Mouse (Mus musculus): ENCODE measurements around the gene Ptpn12. TPM values are rescaled to one million over a fixed set of nuclear protein-coding genes. Genes with fewer than 3 reads are reported as not detected.

Gene Ptpn12
- polyA plus RNA-seq (2014; fragmentation: Nextera tagmentation; extraction: Ambion mirVana): 26.1 and 30.0 TPM in 2 replicates

GRCm38 (mm10) chr5:21055820-21056531, at the start of gene Ptpn12:
Gene Ptpn12 (minus strand): TSS chr5:21055911.
- Histone ChIP-seq H3K27me3 (replicated peaks; ENCODE audit: control insufficient read depth, insufficient read depth, low read length) (no peaks in the 10 kb centered on the region), H3K4me1 (ENCODE audit: control insufficient read depth, insufficient read depth, low read length) (peaks cover 12% of the 10 kb centered on the region), H3K9ac (ENCODE audit: low read depth, low read length) (peak within 1 kb of the TSS; percentile 97), H3K4me2 (ENCODE audit: low read depth, low read length) (peak within 1 kb of the TSS; percentile 61), H3K9me3 (ENCODE audit: control insufficient read depth, low read length) (no peaks in the 10 kb centered on the region), H3K36me3 (ENCODE audit: control insufficient read depth, insufficient read depth, low read length) (no peaks in the 10 kb centered on the region), H3K27ac (replicated peaks; ENCODE audit: low read depth, low read length) (peak within 1 kb of the TSS; percentile 97), H3K4me3 (ENCODE audit: low read depth, low read length) (peak within 1 kb of the TSS; percentile 97)
- peak; percentile 96 for ATAC-seq (ENCODE audit: low read depth)
- 0% methylated on average over 22 of the region's 73 CpGs for WGBS
- peak; percentile 98 for DNase-seq (ENCODE audit: low spot score)

- H3K9ac ChIP-seq (ENCODE audit: low read depth, low read length): no peak overlapping the region
- H3K4me1 ChIP-seq (ENCODE audit: control insufficient read depth, insufficient read depth, low read length): no peaks in the 10 kb centered on the region
- no peaks in the 10 kb centered on the region for H3K27me3 ChIP-seq (replicated peaks; ENCODE audit: control insufficient read depth, insufficient read depth, low read length)
- H3K36me3 ChIP-seq (ENCODE audit: control insufficient read depth, insufficient read depth, low read length): no peaks in the 10 kb centered on the region
- H3K9me3 ChIP-seq (ENCODE audit: control insufficient read depth, low read length): no peaks in the 10 kb centered on the region
- no peak for DNase-seq (ENCODE audit: low spot score)
- H3K4me3 ChIP-seq (ENCODE audit: low read depth, low read length): no peak overlapping the region
- H3K27ac ChIP-seq (replicated peaks; ENCODE audit: low read depth, low read length): no peak overlapping the region
- H3K4me2 ChIP-seq (ENCODE audit: low read depth, low read length): no peak overlapping the region
- WGBS: 77% methylated on average over 6 of the region's 6 CpGs
- ATAC-seq (ENCODE audit: low read depth): no peak
Observed at GRCm38 (mm10) chr5:21091179-21091578, 35.5 kb upstream of the Ptpn12 start.

DNA sequence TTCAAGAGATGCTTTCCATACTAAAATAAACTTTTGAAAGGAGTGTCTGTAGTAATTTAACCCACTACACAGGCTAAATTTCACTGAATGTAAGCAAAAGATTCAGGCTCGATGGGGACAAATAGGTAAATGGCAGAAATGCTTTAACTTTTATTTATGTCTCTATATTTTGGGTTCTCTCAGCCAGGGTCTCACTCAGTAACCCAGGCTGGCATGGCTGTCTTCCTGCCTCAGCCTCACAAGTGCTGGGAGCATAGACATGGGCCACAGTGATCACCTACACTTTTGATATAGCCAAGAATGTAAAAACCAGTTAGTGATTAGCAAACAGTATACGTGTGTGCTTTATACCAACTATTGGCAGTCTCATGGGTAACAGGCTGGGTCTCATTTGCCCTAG, 1.5 kb upstream of the Ptpn12 start:
- peaks cover 12% of the 10 kb centered on the region for H3K4me1 ChIP-seq (ENCODE audit: control insufficient read depth, insufficient read depth, low read length)
- ATAC-seq (ENCODE audit: low read depth) (no peak), DNase-seq (ENCODE audit: low spot score) (no peak)
- H3K9ac ChIP-seq (ENCODE audit: low read depth, low read length): no peak overlapping the region
- peak overlapping the region; percentile 61; the same call in 1 of the 2 replicates for H3K4me2 ChIP-seq (ENCODE audit: low read depth, low read length)
- H3K36me3 ChIP-seq (ENCODE audit: control insufficient read depth, insufficient read depth, low read length): no peaks in the 10 kb centered on the region
- no peak overlapping the region for H3K27ac ChIP-seq (replicated peaks; ENCODE audit: low read depth, low read length)
- WGBS: 77% methylated on average over 2 of the region's 2 CpGs
- no peaks in the 10 kb centered on the region for H3K9me3 ChIP-seq (ENCODE audit: control insufficient read depth, low read length)
- H3K4me3 ChIP-seq (ENCODE audit: low read depth, low read length): peak overlapping the region; percentile 97; the same call in 1 of the 2 replicates
- no peaks in the 10 kb centered on the region for H3K27me3 ChIP-seq (replicated peaks; ENCODE audit: control insufficient read depth, insufficient read depth, low read length)

DNA sequence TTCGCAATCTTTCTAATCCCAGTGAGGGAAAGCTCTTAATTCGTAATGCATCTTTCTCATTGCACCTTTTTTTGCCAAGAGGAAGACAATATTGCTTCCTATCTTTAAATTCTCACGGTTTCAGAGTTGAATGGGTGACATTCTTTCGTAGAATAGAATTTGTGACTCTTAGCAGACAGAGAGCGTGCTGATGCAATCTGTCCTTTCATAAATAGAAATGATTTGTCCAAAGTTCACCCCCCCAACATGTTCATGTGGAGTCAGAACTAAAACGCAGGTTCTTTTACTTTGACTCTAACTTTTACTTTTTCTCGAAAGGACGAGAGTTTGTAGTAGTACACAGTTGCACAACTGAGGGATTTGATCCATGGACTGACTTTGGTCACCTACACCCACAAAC, 884 bp upstream of the Ptpn12 start:
- WGBS: 7% methylated on average over 8 of the region's 8 CpGs
- ATAC-seq (ENCODE audit: low read depth) (no peak), DNase-seq (ENCODE audit: low spot score) (no peak)
- peak overlapping the region; percentile 97 for H3K4me3 ChIP-seq (ENCODE audit: low read depth, low read length)
- no peaks in the 10 kb centered on the region for H3K27me3 ChIP-seq (replicated peaks; ENCODE audit: control insufficient read depth, insufficient read depth, low read length)
- no peaks in the 10 kb centered on the region for H3K9me3 ChIP-seq (ENCODE audit: control insufficient read depth, low read length)
- H3K27ac ChIP-seq (replicated peaks; ENCODE audit: low read depth, low read length): peak overlapping the region; percentile 97
- H3K36me3 ChIP-seq (ENCODE audit: control insufficient read depth, insufficient read depth, low read length): no peaks in the 10 kb centered on the region
- H3K4me2 ChIP-seq (ENCODE audit: low read depth, low read length): peak overlapping the region; percentile 61
- H3K4me1 ChIP-seq (ENCODE audit: control insufficient read depth, insufficient read depth, low read length): peaks cover 12% of the 10 kb centered on the region
- peak overlapping the region; percentile 63 for H3K9ac ChIP-seq (ENCODE audit: low read depth, low read length)

- Histone ChIP-seq H3K4me1 (ENCODE audit: control insufficient read depth, insufficient read depth, low read length) (peaks cover 12% of the 10 kb centered on the region), H3K36me3 (ENCODE audit: control insufficient read depth, insufficient read depth, low read length) (no peaks in the 10 kb centered on the region), H3K9me3 (ENCODE audit: control insufficient read depth, low read length) (no peaks in the 10 kb centered on the region), H3K27me3 (replicated peaks; ENCODE audit: control insufficient read depth, insufficient read depth, low read length) (no peaks in the 10 kb centered on the region), H3K4me3 (ENCODE audit: low read depth, low read length) (peak overlapping the region; percentile 97), H3K4me2 (ENCODE audit: low read depth, low read length) (peak overlapping the region; percentile 61), H3K27ac (replicated peaks; ENCODE audit: low read depth, low read length) (peak overlapping the region; percentile 97), H3K9ac (ENCODE audit: low read depth, low read length) (peak overlapping the region; percentile 97)
- peak; percentile 44 for DNase-seq (ENCODE audit: low spot score)
- 1% methylated on average over 25 of the region's 84 CpGs for WGBS
- ATAC-seq (ENCODE audit: low read depth): peak; percentile 20
Observed at GRCm38 (mm10) chr5:21055071-21055819, 466 bp downstream of the Ptpn12 start.

- H3K9me3 ChIP-seq (ENCODE audit: control insufficient read depth, low read length): no peaks in the 10 kb centered on the region
- peak overlapping the region; percentile 97 for H3K9ac ChIP-seq (ENCODE audit: low read depth, low read length)
- peaks cover 12% of the 10 kb centered on the region for H3K4me1 ChIP-seq (ENCODE audit: control insufficient read depth, insufficient read depth, low read length)
- DNase-seq (ENCODE audit: low spot score): peak; percentile 85
- no peaks in the 10 kb centered on the region for H3K36me3 ChIP-seq (ENCODE audit: control insufficient read depth, insufficient read depth, low read length)
- peak overlapping the region; percentile 97 for H3K27ac ChIP-seq (replicated peaks; ENCODE audit: low read depth, low read length)
- peak overlapping the region; percentile 97 for H3K4me3 ChIP-seq (ENCODE audit: low read depth, low read length)
- under 1% methylated on average over 20 of the region's 20 CpGs for WGBS
- H3K27me3 ChIP-seq (replicated peaks; ENCODE audit: control insufficient read depth, insufficient read depth, low read length): no peaks in the 10 kb centered on the region
- peak overlapping the region; percentile 61 for H3K4me2 ChIP-seq (ENCODE audit: low read depth, low read length)
- no peak for ATAC-seq (ENCODE audit: low read depth)
Observed at GRCm38 (mm10) chr5:21054472-21055070, 1.1 kb downstream of the Ptpn12 start.

GRCm38 (mm10) chr5:21053571-21054307, 2.0 kb downstream of the Ptpn12 start:
- Histone ChIP-seq H3K4me3 (ENCODE audit: low read depth, low read length) (peak overlapping the region; percentile 97), H3K4me1 (ENCODE audit: control insufficient read depth, insufficient read depth, low read length) (peaks cover 12% of the 10 kb centered on the region), H3K27me3 (replicated peaks; ENCODE audit: control insufficient read depth, insufficient read depth, low read length) (no peaks in the 10 kb centered on the region), H3K4me2 (ENCODE audit: low read depth, low read length) (peak overlapping the region; percentile 61), H3K36me3 (ENCODE audit: control insufficient read depth, insufficient read depth, low read length) (no peaks in the 10 kb centered on the region), H3K9ac (ENCODE audit: low read depth, low read length) (peak overlapping the region; percentile 97), H3K27ac (replicated peaks; ENCODE audit: low read depth, low read length) (no peak overlapping the region), H3K9me3 (ENCODE audit: control insufficient read depth, low read length) (no peaks in the 10 kb centered on the region)
- no peak for ATAC-seq (ENCODE audit: low read depth)
- DNase-seq (ENCODE audit: low spot score): no peak
- WGBS: 71% methylated on average over 3 of the region's 3 CpGs

DNA sequence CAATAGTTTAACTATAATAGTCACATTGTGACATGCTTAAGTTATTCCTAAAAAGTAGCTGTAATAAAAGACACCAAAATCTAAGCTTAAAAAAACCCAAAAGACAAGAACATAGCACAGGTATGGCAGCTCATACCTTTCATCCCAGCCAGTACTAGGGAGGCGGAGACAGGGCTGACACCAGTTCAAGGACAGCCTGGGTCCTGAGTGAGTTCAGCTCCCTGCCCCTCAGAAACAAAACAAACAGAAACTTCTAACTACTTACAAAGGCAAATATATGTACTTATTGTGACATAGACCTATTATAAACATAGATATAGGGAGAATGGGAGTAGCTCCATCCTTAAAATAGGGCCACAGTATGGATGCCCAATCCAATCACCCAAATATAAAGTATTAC, 3.2 kb downstream of the Ptpn12 start:
- DNase-seq (ENCODE audit: low spot score) (no peak), ATAC-seq (ENCODE audit: low read depth) (no peak)
- H3K4me2 ChIP-seq (ENCODE audit: low read depth, low read length): no peak overlapping the region
- no peaks in the 10 kb centered on the region for H3K9me3 ChIP-seq (ENCODE audit: control insufficient read depth, low read length)
- peaks cover 12% of the 10 kb centered on the region for H3K4me1 ChIP-seq (ENCODE audit: control insufficient read depth, insufficient read depth, low read length)
- H3K4me3 ChIP-seq (ENCODE audit: low read depth, low read length): no peak overlapping the region
- 95% methylated on average over 1 of the region's 1 CpGs for WGBS
- no peak overlapping the region for H3K9ac ChIP-seq (ENCODE audit: low read depth, low read length)
- H3K27me3 ChIP-seq (replicated peaks; ENCODE audit: control insufficient read depth, insufficient read depth, low read length): no peaks in the 10 kb centered on the region
- no peaks in the 10 kb centered on the region for H3K36me3 ChIP-seq (ENCODE audit: control insufficient read depth, insufficient read depth, low read length)
- H3K27ac ChIP-seq (replicated peaks; ENCODE audit: low read depth, low read length): no peak overlapping the region

All from embryonic facial prominence, embryonic 14.5 days (tissue).